Mouse (Mus musculus): ENCODE measurements around the gene Eif4g2. TPM values are rescaled to one million over a fixed set of nuclear protein-coding genes. Genes with fewer than 3 reads are reported as not detected.

Gene Eif4g2
- polyA plus RNA-seq (2014; fragmentation: Nextera tagmentation; extraction: Ambion mirVana), result 906 and 1,582 TPM in 2 replicates

- ATAC-seq (ENCODE audit: low FRiP score, low TSS enrichment) (peak; percentile 99), DNase-seq (peak; percentile 99)
- WGBS, result under 1% methylated on average over 70 of the region's 70 CpGs
These were observed at the start of gene Eif4g2 for GRCm38 (mm10) chr7:111082822-111083732. Gene Eif4g2 (minus strand): TSS chr7:111083030.

GRCm38 (mm10) chr7:111132596-111132995, 49.8 kb upstream of the Eif4g2 start:
- H3K4me1 ChIP-seq (ENCODE audit: control insufficient read depth, insufficient read depth, low read length), result no peaks in the 10 kb centered on the region
- no peaks in the 10 kb centered on the region for H3K9me3 ChIP-seq (ENCODE audit: control insufficient read depth, low read length)
- H3K27me3 ChIP-seq (ENCODE audit: control insufficient read depth, insufficient read depth, low read length), result no peaks in the 10 kb centered on the region
- H3K4me2 ChIP-seq (ENCODE audit: low read length), result no peak overlapping the region
- H3K36me3 ChIP-seq (ENCODE audit: control insufficient read depth, insufficient read depth, low read length), result no peaks in the 10 kb centered on the region
- DNase-seq (no peak), ATAC-seq (ENCODE audit: low FRiP score, low TSS enrichment) (no peak)
- 73% methylated on average over 2 of the region's 2 CpGs for WGBS
- no peak overlapping the region for H3K4me3 ChIP-seq (replicated peaks; ENCODE audit: low read depth, low read length)
- no peak overlapping the region for H3K27ac ChIP-seq (replicated peaks; ENCODE audit: low read depth, low read length)
- H3K9ac ChIP-seq (replicated peaks; ENCODE audit: low read length), result no peak overlapping the region

More at GRCm38 (mm10) chr7:111082822-111083732, at the start of gene Eif4g2:
- H3K9ac ChIP-seq (replicated peaks; ENCODE audit: low read length), result peak within 1 kb of the TSS; percentile 100
- peak within 1 kb of the TSS; percentile 83 for H3K4me2 ChIP-seq (ENCODE audit: low read length)
- peaks cover 34% of the 10 kb centered on the region for H3K36me3 ChIP-seq (ENCODE audit: control insufficient read depth, insufficient read depth, low read length)
- peak within 1 kb of the TSS; percentile 99 for H3K27ac ChIP-seq (replicated peaks; ENCODE audit: low read depth, low read length)
- no peaks in the 10 kb centered on the region for H3K27me3 ChIP-seq (ENCODE audit: control insufficient read depth, insufficient read depth, low read length)
- H3K4me3 ChIP-seq (replicated peaks; ENCODE audit: low read depth, low read length), result peak within 1 kb of the TSS; percentile 99
- H3K4me1 ChIP-seq (ENCODE audit: control insufficient read depth, insufficient read depth, low read length), result peaks cover 26% of the 10 kb centered on the region
- H3K9me3 ChIP-seq (ENCODE audit: control insufficient read depth, low read length), result no peaks in the 10 kb centered on the region

DNA sequence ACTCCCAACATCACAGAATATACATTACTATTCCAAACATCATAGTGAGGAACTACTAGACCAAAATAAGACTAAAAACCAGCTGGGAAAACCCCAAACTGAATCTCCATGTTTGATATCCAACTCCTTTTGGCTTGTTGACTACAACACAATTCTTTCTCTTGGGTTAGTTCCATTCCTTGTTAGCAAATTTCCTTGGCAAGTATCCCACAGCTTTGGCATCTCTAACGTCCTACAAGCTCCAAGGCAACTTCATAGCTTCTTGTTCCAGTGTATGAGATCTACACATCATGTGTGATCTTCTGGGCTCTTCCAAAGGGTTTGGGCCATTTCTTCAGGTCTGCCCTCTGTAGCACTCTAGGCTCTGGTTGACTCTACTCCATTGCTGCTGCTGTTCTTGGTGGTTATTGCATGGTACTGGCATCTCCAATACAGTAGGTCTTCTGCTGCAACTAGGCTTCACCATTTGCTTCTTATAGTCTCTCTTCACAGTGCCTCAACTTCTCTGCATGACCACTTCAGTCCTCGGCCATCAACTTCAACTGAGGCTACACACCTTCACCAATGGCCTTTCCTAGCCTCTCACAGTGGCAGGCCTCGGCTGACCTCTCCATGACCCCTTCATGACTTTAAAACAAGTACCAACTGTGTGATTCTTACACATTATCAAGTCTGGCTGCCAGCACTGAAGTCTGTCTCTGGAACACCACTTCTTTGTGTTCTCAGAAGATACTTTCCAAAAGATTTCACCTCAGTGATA, 44.0 kb upstream of the Eif4g2 start:
- ATAC-seq (ENCODE audit: low FRiP score, low TSS enrichment) (no peak), DNase-seq (no peak)
- no peak overlapping the region for H3K4me3 ChIP-seq (replicated peaks; ENCODE audit: low read depth, low read length)
- H3K4me2 ChIP-seq (ENCODE audit: low read length), result no peak overlapping the region
- H3K36me3 ChIP-seq (ENCODE audit: control insufficient read depth, insufficient read depth, low read length), result no peaks in the 10 kb centered on the region
- no peak overlapping the region for H3K9ac ChIP-seq (replicated peaks; ENCODE audit: low read length)
- H3K4me1 ChIP-seq (ENCODE audit: control insufficient read depth, insufficient read depth, low read length), result peaks cover under 1% of the 10 kb centered on the region; the same call in 1 of the 2 replicates
- 81% methylated on average over 3 of the region's 3 CpGs for WGBS
- no peaks in the 10 kb centered on the region for H3K27me3 ChIP-seq (ENCODE audit: control insufficient read depth, insufficient read depth, low read length)
- no peak overlapping the region for H3K27ac ChIP-seq (replicated peaks; ENCODE audit: low read depth, low read length)
- H3K9me3 ChIP-seq (ENCODE audit: control insufficient read depth, low read length), result no peaks in the 10 kb centered on the region

- H3K9me3 ChIP-seq (ENCODE audit: control insufficient read depth, low read length), result no peaks in the 10 kb centered on the region
- ATAC-seq (ENCODE audit: low FRiP score, low TSS enrichment), result no peak
- H3K9ac ChIP-seq (replicated peaks; ENCODE audit: low read length), result no peak overlapping the region
- H3K27me3 ChIP-seq (ENCODE audit: control insufficient read depth, insufficient read depth, low read length), result no peaks in the 10 kb centered on the region
- H3K27ac ChIP-seq (replicated peaks; ENCODE audit: low read depth, low read length), result no peak overlapping the region
- no peak for DNase-seq
- H3K4me1 ChIP-seq (ENCODE audit: control insufficient read depth, insufficient read depth, low read length), result peaks cover 5% of the 10 kb centered on the region; the same call in 1 of the 2 replicates
- 0 out of 2 replicates have a peak overlapping the region, but pooled peaks have one; percentile 6 for H3K4me2 ChIP-seq (ENCODE audit: low read length)
- H3K4me3 ChIP-seq (replicated peaks; ENCODE audit: low read depth, low read length), result no peak overlapping the region
- WGBS, result 92% methylated on average over 2 of the region's 2 CpGs
- H3K36me3 ChIP-seq (ENCODE audit: control insufficient read depth, insufficient read depth, low read length), result 0 out of 2 replicates have a peak, but pooled peaks cover under 1% of the 10 kb centered on the region
These were observed 41.1 kb upstream of the Eif4g2 start for GRCm38 (mm10) chr7:111123761-111124546.

GRCm38 (mm10) chr7:111122531-111123130, 39.8 kb upstream of the Eif4g2 start:
- ATAC-seq (ENCODE audit: low FRiP score, low TSS enrichment), result peak; percentile 99
- H3K4me1 ChIP-seq (ENCODE audit: control insufficient read depth, insufficient read depth, low read length), result peaks cover 5% of the 10 kb centered on the region; the same call in 1 of the 2 replicates
- WGBS, result under 1% methylated on average over 44 of the region's 44 CpGs
- DNase-seq, result peak; percentile 99
- no peaks in the 10 kb centered on the region for H3K27me3 ChIP-seq (ENCODE audit: control insufficient read depth, insufficient read depth, low read length)
- H3K9ac ChIP-seq (replicated peaks; ENCODE audit: low read length), result peak overlapping the region; percentile 86
- peak overlapping the region; percentile 57 for H3K4me3 ChIP-seq (replicated peaks; ENCODE audit: low read depth, low read length)
- H3K4me2 ChIP-seq (ENCODE audit: low read length), result peak overlapping the region; percentile 86
- peak overlapping the region; percentile 99 for H3K27ac ChIP-seq (replicated peaks; ENCODE audit: low read depth, low read length)
- H3K36me3 ChIP-seq (ENCODE audit: control insufficient read depth, insufficient read depth, low read length), result 0 out of 2 replicates have a peak, but pooled peaks cover 3% of the 10 kb centered on the region
- no peaks in the 10 kb centered on the region for H3K9me3 ChIP-seq (ENCODE audit: control insufficient read depth, low read length)

DNA sequence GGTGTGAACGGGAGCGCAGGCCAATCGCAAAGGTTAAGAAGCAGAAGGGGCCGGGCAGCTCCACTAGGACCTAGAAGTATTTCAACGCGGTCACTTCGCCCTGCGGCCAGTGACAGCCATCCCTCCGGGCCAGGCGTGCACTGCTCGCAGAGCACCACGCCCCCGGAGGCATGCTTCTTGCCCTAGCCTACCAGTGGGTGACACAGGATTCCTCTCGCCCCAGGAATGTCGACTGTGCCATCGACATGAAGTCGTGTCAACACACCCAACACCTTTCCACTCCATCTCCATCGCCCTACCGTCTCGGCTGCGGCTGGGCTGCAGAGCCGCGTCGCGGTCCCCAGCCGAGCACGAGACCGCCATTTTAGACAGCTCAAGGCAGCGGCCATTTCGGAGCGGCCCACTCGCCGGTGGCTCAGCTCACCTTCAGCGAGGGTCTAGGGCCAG, 39.3 kb upstream of the Eif4g2 start:
- under 1% methylated on average over 34 of the region's 34 CpGs for WGBS
- peak; percentile 85 for ATAC-seq (ENCODE audit: low FRiP score, low TSS enrichment)
- 0 out of 2 replicates have a peak, but pooled peaks cover 3% of the 10 kb centered on the region for H3K36me3 ChIP-seq (ENCODE audit: control insufficient read depth, insufficient read depth, low read length)

GRCm38 (mm10) chr7:111121522-111121921, 38.7 kb upstream of the Eif4g2 start:
- Histone ChIP-seq H3K4me1 (ENCODE audit: control insufficient read depth, insufficient read depth, low read length) (peaks cover 5% of the 10 kb centered on the region; the same call in 1 of the 2 replicates), H3K9me3 (ENCODE audit: control insufficient read depth, low read length) (no peaks in the 10 kb centered on the region), H3K4me3 (replicated peaks; ENCODE audit: low read depth, low read length) (peak overlapping the region; percentile 57), H3K36me3 (ENCODE audit: control insufficient read depth, insufficient read depth, low read length) (0 out of 2 replicates have a peak, but pooled peaks cover 3% of the 10 kb centered on the region), H3K4me2 (ENCODE audit: low read length) (peak overlapping the region; percentile 86), H3K27ac (replicated peaks; ENCODE audit: low read depth, low read length) (peak overlapping the region; percentile 99), H3K9ac (replicated peaks; ENCODE audit: low read length) (peak overlapping the region; percentile 84), H3K27me3 (ENCODE audit: control insufficient read depth, insufficient read depth, low read length) (no peaks in the 10 kb centered on the region)
- ATAC-seq (ENCODE audit: low FRiP score, low TSS enrichment) (no peak), DNase-seq (no peak)
- WGBS, result 35% methylated on average over 9 of the region's 9 CpGs

More for the DNA sequence above, 39.3 kb upstream of the Eif4g2 start:
- peak overlapping the region; percentile 99 for H3K27ac ChIP-seq (replicated peaks; ENCODE audit: low read depth, low read length)
- no peaks in the 10 kb centered on the region for H3K27me3 ChIP-seq (ENCODE audit: control insufficient read depth, insufficient read depth, low read length)
- peak overlapping the region; percentile 84 for H3K9ac ChIP-seq (replicated peaks; ENCODE audit: low read length)
- no peak for DNase-seq
- peak overlapping the region; percentile 86 for H3K4me2 ChIP-seq (ENCODE audit: low read length)
- peak overlapping the region; percentile 57 for H3K4me3 ChIP-seq (replicated peaks; ENCODE audit: low read depth, low read length)
- no peaks in the 10 kb centered on the region for H3K9me3 ChIP-seq (ENCODE audit: control insufficient read depth, low read length)
- H3K4me1 ChIP-seq (ENCODE audit: control insufficient read depth, insufficient read depth, low read length), result peaks cover 5% of the 10 kb centered on the region; the same call in 1 of the 2 replicates

All from midbrain, embryonic 14.5 days (tissue).